Mouse (Mus musculus) stomach, postnatal 0 days (tissue): ENCODE measurements around the gene Plxna2. TPM values are rescaled to one million over a fixed set of nuclear protein-coding genes. Genes with fewer than 3 reads are reported as not detected.
A peak's percentile ranks its signal among the peaks of the same experiment; 100 is the strongest.

ENCODE experiments used
- ATAC-seq: fragments of 200-750 bp; cut with Nextera tagmentation; 2 replicates; pipeline ENCODE4 v1.8.0; 2017; ENCODE audit not compliant: low FRiP score, low TSS enrichment
- DNase-seq: peaks from one replicate; pipeline ENCODE4 v3.0.0-alpha.2; 2016; ENCODE audit warnings: low spot score
- H3K27ac ChIP-seq: fragments of 300-500 bp; sonication (generic); replicated peaks from 2 replicates; pipeline ENCODE4 v1.5.1; 2014; ENCODE audit warnings: mild to moderate bottlenecking, control low read depth
- H3K27me3 ChIP-seq: fragments of 300-500 bp; sonication (generic); 2 replicates; pipeline ENCODE4 v1.6.1; 2014; ENCODE audit warnings: low read length; ENCODE audit not compliant: control insufficient read depth, insufficient read depth
- H3K36me3 ChIP-seq: fragments of 300-500 bp; sonication (generic); 2 replicates; pipeline ENCODE4 v1.6.1; 2014; ENCODE audit warnings: low read length, mixed read lengths; ENCODE audit not compliant: control insufficient read depth, insufficient read depth
- H3K4me1 ChIP-seq: fragments of 300-500 bp; sonication (generic); replicated peaks from 2 replicates; pipeline ENCODE4 v1.6.1; 2014; ENCODE audit warnings: antibody characterized with exemption; ENCODE audit not compliant: control insufficient read depth, insufficient read depth
- H3K4me2 ChIP-seq: fragments of 300-500 bp; sonication (generic); replicated peaks from 2 replicates; pipeline ENCODE4 v1.6.1; 2014; ENCODE audit warnings: low read depth, mild to moderate bottlenecking, control low read depth, moderate library complexity
- H3K4me3 ChIP-seq: fragments of 300-500 bp; sonication (generic); 2 replicates; pipeline ENCODE4 v1.5.1; 2014; ENCODE audit warnings: low read depth, low read length, control low read depth
- H3K9ac ChIP-seq: fragments of 300-500 bp; sonication (generic); 2 replicates; pipeline ENCODE4 v1.6.1; 2014; ENCODE audit warnings: mild to moderate bottlenecking, low read length, control low read depth, mixed read lengths
- H3K9me3 ChIP-seq: fragments of 300-500 bp; sonication (generic); 2 replicates; pipeline ENCODE4 v1.6.1; 2016; ENCODE audit warnings: low read length; ENCODE audit not compliant: control insufficient read depth
- CTCF ChIP-seq: IDR thresholded peaks from 2 replicates; pipeline ENCODE4 v1.5.1; 2016; ENCODE audit warnings: antibody characterized with exemption, low read depth, mild to moderate bottlenecking, moderate library complexity
- EP300 ChIP-seq: optimal IDR thresholded peaks from 2 replicates; pipeline ENCODE3; 2016; ENCODE audit warnings: antibody characterized with exemption
- WGBS: fragments of 180-500 bp; shearing (Covaris S2); extraction: QIAGEN DNeasy Blood & Tissue Kit; methylation state at CpG from one replicate; pipeline ENCODE4 v1.1.7; 2014; 5-methylcytosine and 5-hydroxymethylcytosine counted together
- polyA plus RNA-seq: library from polyadenylated mRNA; unstranded; fragments of >200 nt; fragmentation: Nextera tagmentation; extraction: Ambion mirVana; gene quantifications from 2 replicates; pipeline ENCODE4 v1.2.1, GENCODE M21; 2015

The Plxna2 gene
- polyA plus RNA-seq, 1 experiment from 2014 or later = 3.5 TPM

DNA sequence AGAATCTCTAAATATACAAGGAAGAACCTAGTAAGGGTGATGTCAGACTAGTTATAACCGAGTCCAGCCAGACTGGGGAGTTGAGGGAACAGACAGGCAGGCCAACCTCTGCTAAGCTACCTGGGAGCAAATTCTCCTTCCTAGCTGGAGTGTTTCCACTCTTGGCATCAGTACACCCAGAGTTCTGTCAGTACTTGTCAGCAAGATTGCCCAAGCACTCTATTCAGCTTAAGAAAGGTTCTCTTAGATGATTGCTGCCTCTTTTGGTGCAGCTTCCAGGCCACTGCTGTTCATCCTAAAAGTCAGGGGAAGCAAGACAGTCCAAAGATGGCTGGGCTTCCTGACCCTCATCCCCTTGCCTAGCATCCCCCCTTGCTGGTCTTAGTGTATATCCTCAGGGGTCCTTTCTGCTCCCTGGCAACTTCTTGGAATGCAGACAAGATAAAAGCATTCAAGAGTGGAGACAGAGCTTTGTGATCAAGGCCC, 24.3 kb downstream of the Plxna2 start:
- H3K4me3 ChIP-seq = no peak overlapping the region
- DNase-seq (no peak), ATAC-seq (no peak)
- 30% methylated on average over 1 of the region's 1 CpGs for WGBS
- H3K4me2 ChIP-seq = no peak overlapping the region
- peaks cover 7% of the 10 kb centered on the region for H3K36me3 ChIP-seq
- no peaks in the 10 kb centered on the region for H3K27me3 ChIP-seq
- H3K9me3 ChIP-seq = no peaks in the 10 kb centered on the region
- TF ChIP-seq EP300 (no peak), CTCF (no peak)
- H3K27ac ChIP-seq = peak overlapping the region; percentile 73; the same call in 1 of the 2 replicates
- H3K4me1 ChIP-seq = peaks cover 4% of the 10 kb centered on the region
- no peak overlapping the region for H3K9ac ChIP-seq

DNA sequence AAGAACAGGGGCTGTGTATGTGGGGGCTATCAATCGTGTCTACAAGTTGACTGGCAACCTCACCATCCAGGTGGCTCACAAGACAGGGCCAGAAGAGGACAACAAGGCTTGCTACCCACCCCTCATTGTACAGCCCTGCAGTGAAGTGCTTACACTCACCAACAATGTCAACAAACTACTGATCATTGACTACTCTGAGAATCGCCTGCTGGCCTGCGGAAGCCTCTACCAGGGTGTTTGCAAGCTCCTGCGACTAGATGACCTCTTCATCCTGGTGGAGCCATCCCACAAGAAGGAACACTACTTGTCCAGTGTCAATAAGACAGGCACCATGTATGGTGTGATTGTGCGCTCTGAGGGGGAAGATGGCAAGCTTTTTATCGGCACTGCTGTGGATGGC, 25.9 kb downstream of the Plxna2 start:
- no peak for ATAC-seq
- TF ChIP-seq EP300 = no peak
- no peak for TF ChIP-seq CTCF
- no peaks in the 10 kb centered on the region for H3K9me3 ChIP-seq
- no peak overlapping the region for H3K4me2 ChIP-seq
- no peak overlapping the region for H3K9ac ChIP-seq
- H3K4me3 ChIP-seq = no peak overlapping the region
- WGBS = 82% methylated on average over 6 of the region's 6 CpGs
- no peak overlapping the region for H3K27ac ChIP-seq
- no peak for DNase-seq
- peaks cover 4% of the 10 kb centered on the region for H3K4me1 ChIP-seq
- H3K27me3 ChIP-seq = no peaks in the 10 kb centered on the region
- peaks cover 7% of the 10 kb centered on the region for H3K36me3 ChIP-seq

DNA sequence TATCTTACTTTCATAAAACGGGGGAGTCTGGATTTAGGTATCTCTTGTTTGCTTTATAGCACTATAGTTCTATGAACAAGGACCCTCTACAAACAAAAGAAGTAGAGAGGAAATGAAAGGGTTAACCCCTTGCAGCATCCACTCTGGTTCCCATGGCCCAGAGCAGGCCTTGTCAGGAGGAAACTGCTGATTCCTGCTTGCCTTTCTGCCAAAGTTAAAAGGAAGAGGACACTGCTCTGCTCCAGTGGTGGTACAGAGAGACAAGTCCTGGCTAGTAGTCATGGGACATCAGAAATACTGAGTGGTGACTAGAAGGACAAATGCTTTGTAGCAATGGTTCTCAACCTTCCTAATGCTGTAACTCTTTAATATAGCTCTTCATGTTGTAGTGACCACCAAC, 27.9 kb downstream of the Plxna2 start:
- peaks cover 4% of the 10 kb centered on the region for H3K4me1 ChIP-seq
- H3K9ac ChIP-seq = no peak overlapping the region
- no peak overlapping the region for H3K4me3 ChIP-seq
- H3K4me2 ChIP-seq = no peak overlapping the region
- H3K27ac ChIP-seq = no peak overlapping the region
- H3K9me3 ChIP-seq = no peaks in the 10 kb centered on the region
- no peaks in the 10 kb centered on the region for H3K27me3 ChIP-seq
- peaks cover 7% of the 10 kb centered on the region for H3K36me3 ChIP-seq
- ATAC-seq = no peak
- 61% methylated on average over 1 of the region's 1 CpGs for WGBS
- no peak for DNase-seq
- TF ChIP-seq CTCF (no peak), EP300 (no peak)

DNA sequence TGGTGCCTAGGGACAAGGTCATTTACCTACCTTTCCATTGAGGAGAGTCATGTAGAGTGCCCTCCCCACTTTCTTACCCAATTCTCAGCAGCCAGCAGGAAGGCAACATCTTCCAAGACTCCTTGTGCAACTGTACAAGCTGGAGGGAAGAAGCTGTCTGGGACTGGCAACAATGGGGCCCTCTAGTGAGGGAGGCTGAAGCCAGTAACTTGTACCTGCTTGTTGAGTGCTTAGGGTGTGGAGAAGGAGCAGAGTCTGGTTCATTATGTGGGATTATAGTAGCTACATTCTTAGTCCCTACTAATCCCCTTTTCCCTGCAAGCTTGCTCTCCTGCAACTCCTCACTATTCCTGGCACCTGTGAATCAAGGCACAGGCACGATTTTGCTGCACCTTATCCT, 32.1 kb downstream of the Plxna2 start:
- Histone ChIP-seq H3K9me3 (no peaks in the 10 kb centered on the region), H3K4me1 (no peaks in the 10 kb centered on the region), H3K9ac (no peak overlapping the region), H3K27ac (no peak overlapping the region), H3K4me2 (no peak overlapping the region), H3K4me3 (no peak overlapping the region), H3K27me3 (no peaks in the 10 kb centered on the region), H3K36me3 (no peaks in the 10 kb centered on the region)
- peak; percentile 57 for TF ChIP-seq CTCF
- peak; percentile 64 for TF ChIP-seq EP300
- DNase-seq (no peak), ATAC-seq (peak; percentile 57; the same call in 1 of the 2 replicates)
- WGBS = 43% methylated on average over 1 of the region's 1 CpGs

DNA sequence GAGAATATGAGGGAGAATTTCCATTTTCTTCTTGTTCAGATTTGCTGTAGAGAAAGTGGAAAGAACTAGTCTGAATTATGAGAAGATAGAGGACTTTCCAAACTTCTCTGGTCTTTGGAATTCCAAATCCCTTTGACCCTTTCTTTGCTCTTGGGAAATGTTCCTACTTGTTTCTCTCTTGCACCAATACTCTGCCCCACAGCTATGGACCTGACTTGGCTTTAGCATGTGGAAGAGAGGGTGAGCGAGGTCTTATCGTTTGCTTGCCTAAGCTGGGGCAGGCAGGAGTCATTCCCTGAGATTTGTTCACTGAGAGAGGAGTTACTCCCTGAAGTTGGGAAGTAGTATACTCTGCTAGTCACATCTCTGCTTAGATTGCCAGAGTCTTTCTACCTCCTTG, 32.5 kb downstream of the Plxna2 start:
- no peak for TF ChIP-seq EP300
- no peak for TF ChIP-seq CTCF
- H3K4me2 ChIP-seq = no peak overlapping the region
- no peak overlapping the region; the same call in 1 of the 2 replicates for H3K27ac ChIP-seq
- no peaks in the 10 kb centered on the region for H3K4me1 ChIP-seq
- 55% methylated on average over 2 of the region's 2 CpGs for WGBS
- ATAC-seq (no peak), DNase-seq (no peak)
- no peak overlapping the region for H3K9ac ChIP-seq
- H3K36me3 ChIP-seq = no peaks in the 10 kb centered on the region
- no peak overlapping the region for H3K4me3 ChIP-seq
- no peaks in the 10 kb centered on the region for H3K27me3 ChIP-seq
- H3K9me3 ChIP-seq = no peaks in the 10 kb centered on the region

DNA sequence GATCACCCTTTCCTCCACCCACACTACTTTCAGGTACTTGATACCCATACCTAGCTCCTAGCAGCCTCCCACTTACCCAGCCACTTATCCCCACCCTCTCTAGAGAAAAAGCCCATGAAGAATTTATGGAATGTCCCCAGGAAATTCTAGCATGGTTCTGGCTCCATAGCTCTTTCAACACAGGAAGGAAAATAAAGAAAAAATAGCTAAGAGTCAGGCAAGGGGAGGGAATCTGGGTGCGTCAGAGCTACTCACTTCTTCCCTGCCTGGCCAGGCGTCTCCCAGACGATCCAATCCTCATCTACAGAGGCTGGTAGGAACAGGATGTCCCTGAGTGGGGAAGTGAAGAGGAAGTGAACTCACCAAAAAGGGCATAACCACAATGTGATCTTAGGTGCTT, 34.0 kb downstream of the Plxna2 start:
- Histone ChIP-seq H3K9ac (no peak overlapping the region), H3K4me3 (no peak overlapping the region), H3K27me3 (no peaks in the 10 kb centered on the region), H3K9me3 (no peaks in the 10 kb centered on the region), H3K36me3 (peaks cover 2% of the 10 kb centered on the region; the same call in 1 of the 2 replicates), H3K27ac (peak overlapping the region; percentile 19; the same call in 1 of the 2 replicates), H3K4me1 (no peaks in the 10 kb centered on the region), H3K4me2 (no peak overlapping the region)
- DNase-seq (no peak), ATAC-seq (peak; percentile 93)
- 76% methylated on average over 3 of the region's 3 CpGs for WGBS
- TF ChIP-seq EP300 (peak; percentile 22), CTCF (no peak)
